Mouse (Mus musculus): Measurements from ENCODE around the gene Cytip.

The Cytip gene

GRCm38 (mm10) chr2:58094818-58095217 is 100.5 kb downstream of the Cytip start:
- no peak for DNase-seq

- no peak for DNase-seq
Observed at GRCm38 (mm10) chr2:58086420-58086819, 108.9 kb downstream of the Cytip start.

- no peak for DNase-seq
Observed at GRCm38 (mm10) chr2:58079849-58080248, 115.5 kb downstream of the Cytip start.
